8 mouse cellular contexts compared by ENCODE assay signal in the genomic region with DNA sequence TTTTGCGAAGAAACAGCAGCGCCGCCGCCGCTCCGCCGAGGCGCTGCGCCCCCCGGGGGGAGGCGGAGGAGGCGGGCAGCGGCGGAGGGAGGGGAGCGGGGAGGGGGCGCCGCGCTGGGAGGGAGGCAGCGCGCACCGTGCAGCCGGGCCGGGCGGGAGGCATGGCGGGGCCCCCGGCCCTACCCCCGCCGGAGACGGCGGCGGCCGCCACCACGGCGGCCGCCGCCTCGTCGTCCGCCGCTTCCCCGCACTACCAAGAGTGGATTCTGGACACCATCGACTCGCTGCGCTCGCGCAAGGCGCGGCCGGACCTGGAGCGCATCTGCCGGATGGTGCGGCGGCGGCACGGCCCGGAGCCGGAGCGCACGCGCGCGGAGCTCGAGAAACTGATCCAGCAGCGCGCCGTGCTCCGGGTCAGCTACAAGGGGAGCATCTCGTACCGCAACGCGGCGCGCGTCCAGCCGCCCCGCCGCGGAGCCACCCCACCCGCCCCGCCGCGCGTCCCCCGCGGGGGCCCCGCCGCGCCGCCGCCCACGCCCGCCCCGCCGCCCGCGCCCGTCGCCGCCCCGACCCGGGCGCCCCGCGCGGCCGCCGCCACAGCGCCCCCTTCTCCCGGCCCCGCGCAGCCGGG. TPM values are rescaled to one million over a fixed set of nuclear protein-coding genes. Genes with fewer than 3 reads are reported as not detected.
A peak's percentile ranks its signal among the peaks of the same experiment; 100 is the strongest.
DNase-seq lines count a peak whose midpoint lies in the region; ATAC-seq and TF ChIP-seq lines count a peak whose summit lies in the region.

Samd1 (plus strand) TSS at position 162 of the 631 bp plus-strand sequence.

- 0 out of 2 replicates have a peak, but pooled peaks cover 12% of the 10 kb centered on the region for H3K27me3 ChIP-seq in limb, embryonic 13.5 days
- H3K27me3 ChIP-seq in midbrain, embryonic 15.5 days (replicated peaks): peaks cover 13% of the 10 kb centered on the region
- H3K27me3 ChIP-seq in testis, adult 2 months (ENCODE audit: control insufficient read depth, insufficient read depth, low read length): no peaks in the 10 kb centered on the region

- H3K4me1 ChIP-seq in lung, adult 2 months (ENCODE audit: control insufficient read depth, insufficient read depth, low read length): peaks cover 6% of the 10 kb centered on the region; the same call in 1 of the 2 replicates
- peaks cover 39% of the 10 kb centered on the region for H3K4me1 ChIP-seq in limb, embryonic 13.5 days
- H3K4me1 ChIP-seq in midbrain, embryonic 15.5 days: peaks cover 29% of the 10 kb centered on the region
- peaks cover 35% of the 10 kb centered on the region for H3K4me1 ChIP-seq in testis, adult 2 months (ENCODE audit: control insufficient read depth, insufficient read depth, low read length)

- no peak for TF ChIP-seq CTCF in lung, adult 2 months (IDR thresholded peaks at IDR 0.05; ENCODE audit: insufficient read depth, low read length)
- TF ChIP-seq CTCF in testis, adult 2 months (IDR thresholded peaks at IDR 0.05; ENCODE audit: control insufficient read depth, insufficient read depth, insufficient replicate concordance, low read depth, low read length): no peak

- 11% methylated on average over 110 of the region's 112 CpGs for WGBS in lung, adult 2 months
- WGBS in limb, embryonic 13.5 days: under 1% methylated on average over 56 of the region's 112 CpGs
- under 1% methylated on average over 57 of the region's 112 CpGs for WGBS in midbrain, embryonic 15.5 days

- ATAC-seq in limb, embryonic 13.5 days (ENCODE audit: low FRiP score, low read depth): peak; percentile 18; the same call in 1 of the 2 replicates
- ATAC-seq in midbrain, embryonic 15.5 days (replicated peaks): peak; percentile 21; the same call in 1 of the 2 replicates

- peak within 1 kb of the TSS; percentile 88 for H3K4me3 ChIP-seq in lung, adult 2 months (replicated peaks; ENCODE audit: extremely low read depth, low read depth, low read length)
- peak within 1 kb of the TSS; percentile 78 for H3K4me3 ChIP-seq in limb, embryonic 13.5 days
- peak within 1 kb of the TSS; percentile 80 for H3K4me3 ChIP-seq in midbrain, embryonic 15.5 days
- H3K4me3 ChIP-seq in testis, adult 2 months (ENCODE audit: control insufficient read depth, low read depth, low read length): peak within 1 kb of the TSS; percentile 89

- H3K36me3 ChIP-seq in limb, embryonic 13.5 days: peaks cover 52% of the 10 kb centered on the region
- H3K36me3 ChIP-seq in midbrain, embryonic 15.5 days (replicated peaks): peaks cover 6% of the 10 kb centered on the region; the same call in 1 of the 2 replicates
- no peaks in the 10 kb centered on the region for H3K36me3 ChIP-seq in testis, adult 2 months (ENCODE audit: control insufficient read depth, insufficient read depth, low read length)

- H3K9me3 ChIP-seq in limb, embryonic 13.5 days: no peaks in the 10 kb centered on the region
- no peaks in the 10 kb centered on the region for H3K9me3 ChIP-seq in midbrain, embryonic 15.5 days

- peak; percentile 59 for DNase-seq in lung, adult 2 months
- no peak for DNase-seq in lung, adult 18-20 months
- DNase-seq in cerebellum, postnatal 10 days: peak; percentile 72 to 75
- peak; percentile 65 for DNase-seq in gastrocnemius, postnatal 10 days
- peak; percentile 66 for DNase-seq in induced T-regulatory cell, adult 2 months (ENCODE audit: low read depth)

- TF ChIP-seq POLR2A in lung, adult 2 months (IDR thresholded peaks at IDR 0.05; ENCODE audit: borderline replicate concordance, extremely low read depth, low read depth, low read length): no peak
- no peak for TF ChIP-seq POLR2A in testis, adult 2 months (IDR thresholded peaks at IDR 0.05; ENCODE audit: control insufficient read depth, low read depth, low read length)

- H3K9ac ChIP-seq in limb, embryonic 13.5 days: peak within 1 kb of the TSS; percentile 95
- peak within 1 kb of the TSS; percentile 56 for H3K9ac ChIP-seq in midbrain, embryonic 15.5 days

- H3K4me2 ChIP-seq in limb, embryonic 13.5 days (replicated peaks): peak within 1 kb of the TSS; percentile 85
- peak within 1 kb of the TSS; percentile 90 for H3K4me2 ChIP-seq in midbrain, embryonic 15.5 days

- peak within 1 kb of the TSS; percentile 98 for H3K27ac ChIP-seq in limb, embryonic 13.5 days
- peak within 1 kb of the TSS; percentile 89 for H3K27ac ChIP-seq in midbrain, embryonic 15.5 days
- H3K27ac ChIP-seq in testis, adult 2 months (ENCODE audit: control insufficient read depth, insufficient read depth, low read depth, low read length): peak within 1 kb of the TSS; percentile 75

RNA-seq across cellular contexts. Expression of gene Samd1, which starts in this region (rescaled TPM):
- 37.0 and 37.9 TPM in 2 replicates for polyA plus RNA-seq in lung, adult 2 months (2012; rRNA removed)
- 10 to 100 TPM; 24.8 to 30.3 TPM for total RNA-seq in gastrocnemius, postnatal 10 days (2021)
- polyA plus RNA-seq in limb, embryonic 13.5 days (2015; fragmentation: Nextera tagmentation; extraction: Ambion mirVana): 12.3 and 12.4 TPM in 2 replicates
- polyA plus RNA-seq in midbrain, embryonic 15.5 days (2015; fragmentation: Nextera tagmentation; extraction: Ambion mirVana): 7.1 and 7.2 TPM in 2 replicates
- 13.7 and 15.3 TPM in 2 replicates for polyA plus RNA-seq in testis, adult 2 months (2012; rRNA removed)

Comparison
In these comparisons a context has a peak if more than half of its experiments do, and no peak if none do; other contexts are left out.
1. DNase-seq: peak in lung, adult 2 months (single experiment), cerebellum, postnatal 10 days (2 of 2), gastrocnemius, postnatal 10 days (single experiment) and induced T-regulatory cell, adult 2 months (single experiment); none in lung, adult 18-20 months (0 of 2).
2. Peak in every context shown above with its lines, with median percentiles within 50 percentile points of each other: H3K4me3 ChIP-seq and H3K27ac ChIP-seq.